Mouse (Mus musculus): Measurements from ENCODE around the gene Lgr6.
"Not testable (repeated sequence)": the region's sequence is repeated elsewhere in the genome, so short reads cannot be mapped to it uniquely, and the experiment has no call there.

The Lgr6 gene

GRCm38 (mm10) chr1:135128986-135129385 lies 23.9 kb upstream of the Lgr6 start:
- no peak for DNase-seq (ENCODE audit: low read depth, low spot score)

- no peak for DNase-seq (ENCODE audit: low read depth, low spot score)
These were observed 22.9 kb upstream of the Lgr6 start for GRCm38 (mm10) chr1:135128011-135128441.

- DNase-seq (ENCODE audit: low read depth, low spot score), result no peak
These were observed 21.5 kb upstream of the Lgr6 start for GRCm38 (mm10) chr1:135126443-135127027.

GRCm38 (mm10) chr1:135125990-135126389 lies 20.9 kb upstream of the Lgr6 start:
- no peak for DNase-seq (ENCODE audit: low read depth, low spot score)

GRCm38 (mm10) chr1:135124573-135125363 lies 19.7 kb upstream of the Lgr6 start:
- DNase-seq (ENCODE audit: low read depth, low spot score), result no peak

GRCm38 (mm10) chr1:135112661-135113060 lies 7.6 kb upstream of the Lgr6 start:
- DNase-seq (ENCODE audit: low read depth, low spot score), result no peak

- DNase-seq (ENCODE audit: low read depth, low spot score), result not testable (repeated sequence)
These were observed 6.2 kb upstream of the Lgr6 start for GRCm38 (mm10) chr1:135111271-135111670.

- peak; percentile 45 for DNase-seq (ENCODE audit: low read depth, low spot score)
These were observed 5.0 kb upstream of the Lgr6 start for GRCm38 (mm10) chr1:135110075-135110474.

- DNase-seq (ENCODE audit: low read depth, low spot score), result peak; percentile 40
These were observed 3.5 kb upstream of the Lgr6 start for GRCm38 (mm10) chr1:135108611-135109010.

GRCm38 (mm10) chr1:135105951-135106350 lies 875 bp upstream of the Lgr6 start:
- peak; percentile 54 for DNase-seq (ENCODE audit: low read depth, low spot score)

- no peak for DNase-seq (ENCODE audit: low read depth, low spot score)
These were observed 4.7 kb downstream of the Lgr6 start for GRCm38 (mm10) chr1:135100400-135100799.

- no peak for DNase-seq (ENCODE audit: low read depth, low spot score)
These were observed 6.6 kb downstream of the Lgr6 start for GRCm38 (mm10) chr1:135098441-135098840.

- no peak for DNase-seq (ENCODE audit: low read depth, low spot score)
These were observed 7.6 kb downstream of the Lgr6 start for GRCm38 (mm10) chr1:135097441-135097840.

GRCm38 (mm10) chr1:135096312-135096711 lies 8.8 kb downstream of the Lgr6 start:
- no peak for DNase-seq (ENCODE audit: low read depth, low spot score)

GRCm38 (mm10) chr1:135095189-135095588 lies 9.9 kb downstream of the Lgr6 start:
- no peak for DNase-seq (ENCODE audit: low read depth, low spot score)

- DNase-seq (ENCODE audit: low read depth, low spot score), result no peak
These were observed 10.4 kb downstream of the Lgr6 start for GRCm38 (mm10) chr1:135094723-135095122.

- no peak for DNase-seq (ENCODE audit: low read depth, low spot score)
These were observed 14.2 kb downstream of the Lgr6 start for GRCm38 (mm10) chr1:135090914-135091313.

GRCm38 (mm10) chr1:135089626-135090025 lies 15.4 kb downstream of the Lgr6 start:
- DNase-seq (ENCODE audit: low read depth, low spot score), result no peak

- no peak for DNase-seq (ENCODE audit: low read depth, low spot score)
These were observed 17.7 kb downstream of the Lgr6 start for GRCm38 (mm10) chr1:135087414-135087813.

GRCm38 (mm10) chr1:135086015-135086414 lies 19.1 kb downstream of the Lgr6 start:
- no peak for DNase-seq (ENCODE audit: low read depth, low spot score)

GRCm38 (mm10) chr1:135085296-135085871 lies 19.7 kb downstream of the Lgr6 start:
- DNase-seq (ENCODE audit: low read depth, low spot score), result no peak

GRCm38 (mm10) chr1:135083465-135083864 lies 21.6 kb downstream of the Lgr6 start:
- DNase-seq (ENCODE audit: low read depth, low spot score), result no peak

- no peak for DNase-seq (ENCODE audit: low read depth, low spot score)
These were observed 22.8 kb downstream of the Lgr6 start for GRCm38 (mm10) chr1:135082267-135082666.

Data from retina, adult 2 months (tissue).